Comparison of ENCODE assay signal across 8 mouse cellular contexts in the genomic region with DNA sequence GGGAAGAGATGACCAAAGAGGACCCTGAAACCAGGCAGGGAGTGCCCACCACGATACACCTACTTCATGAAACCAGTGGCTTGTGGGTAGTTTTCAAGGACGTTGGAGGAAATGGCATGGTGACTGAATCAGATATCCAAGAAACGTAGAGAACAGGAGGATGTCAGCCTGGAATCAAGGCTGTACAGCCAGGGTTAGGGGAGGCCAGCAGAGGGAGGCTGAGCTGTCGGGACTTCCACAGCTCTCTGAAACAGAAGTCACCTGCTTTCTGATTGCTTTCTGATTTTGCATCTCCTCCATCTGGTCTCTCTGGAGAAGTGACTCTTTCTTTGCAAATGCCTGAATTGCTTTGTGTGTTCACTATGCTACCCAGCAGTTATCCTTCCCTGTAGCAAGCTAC. TPM values are rescaled to one million over a fixed set of nuclear protein-coding genes. Genes with fewer than 3 reads are reported as not detected.
DNase-seq lines count a peak whose midpoint lies in the region; ATAC-seq and TF ChIP-seq lines count a peak whose summit lies in the region.

No protein-coding gene starts in this region.

- ATAC-seq in hindbrain, embryonic 12.5 days (ENCODE audit: low FRiP score) = peak; percentile 13; the same call in 1 of the 2 replicates
- ATAC-seq in megakaryocyte progenitor cell, adult 5-6 weeks (replicated peaks; ENCODE audit: poor library complexity) = peak; percentile 19; the same call in 1 of the 2 replicates

- H3K36me3 ChIP-seq in kidney, adult 2 months (ENCODE audit: control insufficient read depth, insufficient read depth, low read length) = no peaks in the 10 kb centered on the region
- no peaks in the 10 kb centered on the region for H3K36me3 ChIP-seq in CH12.LX (replicated peaks in 1 of 2; ENCODE audit: control insufficient read depth in 1 of 2, insufficient read depth in 1 of 2, low read length in 1 of 2)
- H3K36me3 ChIP-seq in hindbrain, embryonic 12.5 days = no peaks in the 10 kb centered on the region

- peak overlapping the region; percentile 39 for H3K4me2 ChIP-seq in CH12.LX (ENCODE audit: insufficient read depth, low read depth, poor library complexity, severe bottlenecking)
- H3K4me2 ChIP-seq in hindbrain, embryonic 12.5 days (replicated peaks) = peak overlapping the region; percentile 34

- no peaks in the 10 kb centered on the region for H3K79me2 ChIP-seq in CH12.LX (replicated peaks; ENCODE audit: control insufficient read depth, extremely low read depth, insufficient read depth, poor library complexity, severe bottlenecking)

- peak; percentile 19 for TF ChIP-seq RAD21 in CH12.LX (IDR thresholded peaks at IDR 0.05; ENCODE audit: low read depth, low read length)

- H3K4me3 ChIP-seq in kidney, adult 2 months (ENCODE audit: insufficient read depth, low read depth, low read length) = no peak overlapping the region
- H3K4me3 ChIP-seq in CH12.LX (replicated peaks in 1 of 3; ENCODE audit: low read depth in 2 of 3, low read length in 2 of 3, poor library complexity in 1 of 3) = peak overlapping the region in 2 of 3 experiments; percentile 30
- H3K4me3 ChIP-seq in hindbrain, embryonic 12.5 days = no peak overlapping the region

- no peak for DNase-seq in kidney, adult 2 months
- no peak for DNase-seq in kidney, postnatal 14 days
- DNase-seq in CH12.LX (ENCODE audit: extremely low read depth) = peak; percentile 56
- DNase-seq in ovary, postnatal 14 days (ENCODE audit: low spot score) = no peak
- DNase-seq in left cerebral cortex, adult 18-20 months (ENCODE audit: low spot score in 2 of 2) = no peak
- no peak for DNase-seq in adrenal gland, postnatal 4 days (ENCODE audit: low spot score in 2 of 2)

- H3K27ac ChIP-seq in kidney, adult 2 months (ENCODE audit: insufficient read depth, low read depth, low read length) = peak overlapping the region; percentile 52; the same call in 1 of the 2 replicates
- peak overlapping the region; percentile 61 for H3K27ac ChIP-seq in CH12.LX (ENCODE audit: insufficient read depth, low read depth)
- no peak overlapping the region for H3K27ac ChIP-seq in hindbrain, embryonic 12.5 days

- no peak for TF ChIP-seq POLR2A in kidney, adult 2 months (IDR thresholded peaks at IDR 0.05; ENCODE audit: low read depth, low read length)
- TF ChIP-seq POLR2A in CH12.LX (IDR thresholded peaks at IDR 0.05; ENCODE audit: low read depth, low read length) = no peak

- 23% methylated on average over 4 of the region's 4 CpGs for WGBS in kidney, adult 2 months
- WGBS in hindbrain, embryonic 12.5 days = 30% methylated on average over 4 of the region's 4 CpGs

- no peaks in the 10 kb centered on the region for H3K27me3 ChIP-seq in kidney, adult 2 months (replicated peaks; ENCODE audit: control insufficient read depth, insufficient read depth, low read length)
- H3K27me3 ChIP-seq in CH12.LX (replicated peaks) = peaks cover 20% of the 10 kb centered on the region
- no peaks in the 10 kb centered on the region for H3K27me3 ChIP-seq in hindbrain, embryonic 12.5 days

- H3K9ac ChIP-seq in CH12.LX (ENCODE audit: insufficient read depth, low read depth) = peak overlapping the region; percentile 19; the same call in 1 of the 2 replicates
- H3K9ac ChIP-seq in hindbrain, embryonic 12.5 days = no peak overlapping the region

- peaks cover 3% of the 10 kb centered on the region; the same call in 1 of the 2 replicates for H3K4me1 ChIP-seq in kidney, adult 2 months (ENCODE audit: control insufficient read depth, insufficient read depth, low read length)
- peaks cover 3 to 24% of the 10 kb centered on the region in 2 experiments; a peak in 3 of 4 replicates for H3K4me1 ChIP-seq in CH12.LX (ENCODE audit: control insufficient read depth in 1 of 2, insufficient read depth in 2 of 2)
- H3K4me1 ChIP-seq in hindbrain, embryonic 12.5 days = peaks cover 8% of the 10 kb centered on the region

- in situ Hi-C loops in CH12.LX (cut with MboI; ENCODE audit: low pct_ligation_motif_present, low pct_unique_long_range_greater_than_20kb, low sequenced_read_pairs) = loop anchor here (5.0 to 10.0 kb wide), 2 partner anchors 34 to 57 kb away; a partner anchor contains a TSS

- no peak for TF ChIP-seq CTCF in kidney, adult 2 months (conservative IDR thresholded peaks at IDR 0.05; ENCODE audit: insufficient read depth, insufficient read length, low read depth, low read length)
- peak in 1 of 2 experiments; percentile 36; a peak in 2 of 4 replicates for TF ChIP-seq CTCF in CH12.LX (conservative IDR thresholded peaks at IDR 0.05 in 1 of 2, IDR thresholded peaks at IDR 0.05 in 1 of 2; ENCODE audit: low read depth in 2 of 2, low read length in 2 of 2)

- H3K9me3 ChIP-seq in CH12.LX (replicated peaks; ENCODE audit: low read length) = no peaks in the 10 kb centered on the region
- no peaks in the 10 kb centered on the region for H3K9me3 ChIP-seq in hindbrain, embryonic 12.5 days (replicated peaks)

- TF ChIP-seq EP300 in CH12.LX (IDR thresholded peaks at IDR 0.05; ENCODE audit: low read length) = no peak

- dilution Hi-C loops in CH12.LX (cut with MboI; ENCODE audit: extremely low pct_ligation_motif_present, extremely low pct_unique_long_range_greater_than_20kb, low sequenced_read_pairs) = no loop called here

TF ChIP-seq in CH12.LX, 34 proteins besides CTCF, POLR2A, EP300 and RAD21:
- TF ChIP-seq JUN (IDR thresholded peaks at IDR 0.05; ENCODE audit: insufficient read depth, low read depth, low read length) = no peak
- TF ChIP-seq PAX5 (IDR thresholded peaks at IDR 0.05; ENCODE audit: low read length) = no peak
- TF ChIP-seq MAZ (IDR thresholded peaks at IDR 0.05; ENCODE audit: low read depth, low read length) = 0 out of 2 replicates have a peak, but pooled peaks have one; percentile 37
- TF ChIP-seq GABPA (IDR thresholded peaks at IDR 0.05; ENCODE audit: insufficient replicate concordance, low read depth, low read length) = no peak
- TF ChIP-seq IRF4 (IDR thresholded peaks at IDR 0.05; ENCODE audit: low read depth, low read length) = peak; percentile 3; the same call in 1 of the 2 replicates
- TF ChIP-seq MEF2A (IDR thresholded peaks at IDR 0.05; ENCODE audit: borderline replicate concordance, low read depth, low read length) = no peak
- TF ChIP-seq TBP (conservative IDR thresholded peaks at IDR 0.05; ENCODE audit: low read depth, low read length) = no peak
- 0 out of 2 replicates have a peak, but pooled peaks have one; percentile 50 for TF ChIP-seq CHD2 (IDR thresholded peaks at IDR 0.05; ENCODE audit: low read length)
- TF ChIP-seq SMC3 (IDR thresholded peaks at IDR 0.05; ENCODE audit: low read depth, low read length) = 0 out of 2 replicates have a peak, but pooled peaks have one; percentile 3
- TF ChIP-seq NRF1 (IDR thresholded peaks at IDR 0.05; ENCODE audit: low read depth, low read length) = no peak
- TF ChIP-seq MAFK (IDR thresholded peaks at IDR 0.05; ENCODE audit: insufficient replicate concordance, low read length) = no peak
- no peak for TF ChIP-seq ZKSCAN1 (IDR thresholded peaks at IDR 0.05; ENCODE audit: borderline replicate concordance, low read depth, low read length)
- 0 out of 2 replicates have a peak, but pooled peaks have one; percentile 22 for TF ChIP-seq MAX (IDR thresholded peaks at IDR 0.05; ENCODE audit: low read length)

RNA-seq across cellular contexts. Expression of a gene that starts 6.7 kb away (rescaled TPM):
- 23.8 and 26.7 TPM in 2 replicates for polyA plus RNA-seq in kidney, adult 2 months (2012; rRNA removed)
- 1.0 TPM in 2 replicates for total RNA-seq in CH12.LX (2012; rRNA removed)
- total RNA-seq in CH12.LX (2014; rRNA removed) = 2.6 and 3.8 TPM in 2 replicates
- polyA plus RNA-seq in CH12.LX (2012; ENCODE audit: insufficient read length, low read depth) = 5.3 and 7.7 TPM in 2 replicates
- 146 and 171 TPM in 2 replicates for polyA plus RNA-seq in hindbrain, embryonic 12.5 days (2016; fragmentation: Nextera tagmentation; extraction: Ambion mirVana)
- 64.9 and 65.5 TPM in 2 replicates for total RNA-seq in megakaryocyte progenitor cell, adult 5-6 weeks (2015)
- total RNA-seq in megakaryocyte progenitor cell, adult 5-6 weeks (2017) = 9.7 and 10.5 TPM in 2 replicates
- 10 to 100 TPM; 44.0 to 49.7 TPM for total RNA-seq in left cerebral cortex, adult 18-20 months (2021)
- 10 to 100 TPM; 23.6 to 30.3 TPM for total RNA-seq in adrenal gland, postnatal 4 days (2021)

RNA-seq across cellular contexts. Expression of a gene that starts 53.0 kb away (rescaled TPM):
- 299 and 319 TPM in 2 replicates for polyA plus RNA-seq in kidney, adult 2 months (2012; rRNA removed)
- total RNA-seq in CH12.LX (2012; rRNA removed) (111 and 113 TPM in 2 replicates), CH12.LX (2014; rRNA removed) (100 and 115 TPM in 2 replicates)
- polyA plus RNA-seq in CH12.LX (2012; ENCODE audit: insufficient read length, low read depth) = 78.9 and 81.8 TPM in 2 replicates
- 137 and 154 TPM in 2 replicates for polyA plus RNA-seq in hindbrain, embryonic 12.5 days (2016; fragmentation: Nextera tagmentation; extraction: Ambion mirVana)
- 32.8 and 36.6 TPM in 2 replicates for total RNA-seq in megakaryocyte progenitor cell, adult 5-6 weeks (2015)
- total RNA-seq in megakaryocyte progenitor cell, adult 5-6 weeks (2017) = 14.7 and 15.4 TPM in 2 replicates
- total RNA-seq in left cerebral cortex, adult 18-20 months (2021) = 100 to 1,000 TPM; 134 to 135 TPM
- 10 to 100 TPM; 47.8 to 55.9 TPM for total RNA-seq in adrenal gland, postnatal 4 days (2021)

RNA-seq across cellular contexts. Expression of a gene that starts 53.7 kb away (rescaled TPM):
- 9.0 and 12.8 TPM in 2 replicates for polyA plus RNA-seq in kidney, adult 2 months (2012; rRNA removed)
- 45.8 and 65.6 TPM in 2 replicates for total RNA-seq in CH12.LX (2012; rRNA removed)
- total RNA-seq in CH12.LX (2014; rRNA removed) = 113 and 174 TPM in 2 replicates
- polyA plus RNA-seq in CH12.LX (2012; ENCODE audit: insufficient read length, low read depth) = 108 and 123 TPM in 2 replicates
- 70.6 and 84.4 TPM in 2 replicates for polyA plus RNA-seq in hindbrain, embryonic 12.5 days (2016; fragmentation: Nextera tagmentation; extraction: Ambion mirVana)
- 63.2 and 67.9 TPM in 2 replicates for total RNA-seq in megakaryocyte progenitor cell, adult 5-6 weeks (2015)
- total RNA-seq in megakaryocyte progenitor cell, adult 5-6 weeks (2017) = 100 and 136 TPM in 2 replicates
- 10 to 100 TPM; 39.5 to 45.9 TPM for total RNA-seq in left cerebral cortex, adult 18-20 months (2021)
- 10 to 100 TPM; 70.9 to 77.0 TPM for total RNA-seq in adrenal gland, postnatal 4 days (2021)

RNA-seq across cellular contexts. Expression of a gene that starts 55.8 kb away (rescaled TPM):
- polyA plus RNA-seq in kidney, adult 2 months (2012; rRNA removed) = 31.1 and 34.6 TPM in 2 replicates
- total RNA-seq in CH12.LX (2012; rRNA removed) (14.7 and 15.2 TPM in 2 replicates), CH12.LX (2014; rRNA removed) (21.8 and 23.8 TPM in 2 replicates)
- polyA plus RNA-seq in CH12.LX (2012; ENCODE audit: insufficient read length, low read depth) = 24.0 and 27.1 TPM in 2 replicates
- 23.4 and 24.8 TPM in 2 replicates for polyA plus RNA-seq in hindbrain, embryonic 12.5 days (2016; fragmentation: Nextera tagmentation; extraction: Ambion mirVana)
- 25.7 and 26.0 TPM in 2 replicates for total RNA-seq in megakaryocyte progenitor cell, adult 5-6 weeks (2015)
- total RNA-seq in megakaryocyte progenitor cell, adult 5-6 weeks (2017) = 24.8 and 25.4 TPM in 2 replicates
- total RNA-seq in left cerebral cortex, adult 18-20 months (2021) = 10 to 100 TPM; 31.3 to 36.6 TPM
- 10 to 100 TPM; 19.9 to 21.5 TPM for total RNA-seq in adrenal gland, postnatal 4 days (2021)

Comparison
In these comparisons a context has a peak if more than half of its experiments do, and no peak if none do; other contexts are left out.
1. H3K4me3 ChIP-seq: peak in CH12.LX (2 of 3); none in kidney, adult 2 months (single experiment) and hindbrain, embryonic 12.5 days (single experiment).